Mouse (Mus musculus) gastrocnemius, adult 2 months (tissue): ENCODE results near the gene Ly6g5b. TPM values are rescaled to one million over a fixed set of nuclear protein-coding genes. Genes with fewer than 3 reads are reported as not detected.

Experiments
- DNase-seq: peaks from one replicate; pipeline ENCODE4 v3.0.0; 2022
- H3K27ac ChIP-seq: fragments of 200-600 bp; 2 replicates; pipeline ENCODE4 v1.8.1; 2022; ENCODE audit warnings: mild to moderate bottlenecking
- H3K4me3 ChIP-seq: fragments of 200-600 bp; 2 replicates; pipeline ENCODE4 v1.8.1; 2022; ENCODE audit warnings: mild to moderate bottlenecking, moderate library complexity
- CTCF ChIP-seq: fragments of 200-600 bp; IDR thresholded peaks from 2 replicates; pipeline ENCODE4 v1.8.1; 2022; ENCODE audit warnings: antibody characterized with exemption, mild to moderate bottlenecking, moderate library complexity
- intact Hi-C: fragments of 180-260 bp; cut with DNase I; formaldehyde crosslinking; loops from one replicate; pipeline ENCODE4 v1.15.1; 2025
- total RNA-seq, 2 experiments: library from RNA; stranded (reverse); gene quantifications; 2 replicates each; pipeline ENCODE4 v1.2.3; 2021

The Ly6g5b gene
- total RNA-seq, 2 experiments from 2014 or later = 0.36 TPM; not detected in 1

DNA sequence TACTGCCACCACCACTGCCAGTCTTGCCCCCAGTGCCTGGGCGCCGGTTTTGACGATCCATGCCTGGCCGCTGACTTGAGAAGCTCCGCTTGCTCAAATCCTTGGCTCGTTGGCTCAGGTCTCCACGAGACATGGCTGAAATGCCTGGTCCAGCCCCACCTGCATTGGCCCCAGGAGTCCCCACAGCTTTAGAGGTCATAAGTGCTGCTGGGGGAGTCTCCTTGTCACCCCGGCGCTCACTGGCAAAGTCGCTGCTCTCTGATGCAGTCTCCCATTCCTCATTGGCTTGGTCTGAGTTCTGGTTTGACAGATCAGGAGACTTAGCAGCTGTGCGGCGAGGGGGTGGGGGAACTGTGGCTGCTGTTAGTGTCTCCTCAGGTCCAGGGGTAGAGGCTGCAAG, 40.2 kb upstream of the Ly6g5b start:
- intact Hi-C loops = no loop called here

GRCm38 (mm10) chr17:35154616-35155015, 39.4 kb upstream of the Ly6g5b start:
- intact Hi-C loops = no loop called here
- no peak for TF ChIP-seq CTCF
- DNase-seq = no peak

More for the DNA sequence above, 40.2 kb upstream of the Ly6g5b start:
- DNase-seq = no peak
- no peak for TF ChIP-seq CTCF
- Histone ChIP-seq H3K27ac (no peak overlapping the region), H3K4me3 (no peak overlapping the region)

GRCm38 (mm10) chr17:35153931-35154330, 38.7 kb upstream of the Ly6g5b start:
- intact Hi-C loops = no loop called here

More at GRCm38 (mm10) chr17:35154616-35155015, 39.4 kb upstream of the Ly6g5b start:
- Histone ChIP-seq H3K4me3 (no peak overlapping the region), H3K27ac (no peak overlapping the region)

GRCm38 (mm10) chr17:35153077-35153476, 37.8 kb upstream of the Ly6g5b start:
- DNase-seq = no peak
- no peak for TF ChIP-seq CTCF
- intact Hi-C loops = no loop called here
- H3K27ac ChIP-seq = no peak overlapping the region
- H3K4me3 ChIP-seq = no peak overlapping the region

More at GRCm38 (mm10) chr17:35153931-35154330, 38.7 kb upstream of the Ly6g5b start:
- Histone ChIP-seq H3K27ac (no peak overlapping the region), H3K4me3 (no peak overlapping the region)
- no peak for TF ChIP-seq CTCF
- no peak for DNase-seq

GRCm38 (mm10) chr17:35152121-35152520, 36.9 kb upstream of the Ly6g5b start:
- TF ChIP-seq CTCF = no peak
- intact Hi-C loops = no loop called here
- H3K4me3 ChIP-seq = no peak overlapping the region
- DNase-seq = no peak
- no peak overlapping the region for H3K27ac ChIP-seq

GRCm38 (mm10) chr17:35147922-35148639, 32.9 kb upstream of the Ly6g5b start:
- no peak for TF ChIP-seq CTCF
- DNase-seq = no peak
- intact Hi-C loops = no loop called here
- Histone ChIP-seq H3K4me3 (no peak overlapping the region), H3K27ac (peak overlapping the region; percentile 8; the same call in 1 of the 2 replicates)

GRCm38 (mm10) chr17:35147348-35147747, 32.1 kb upstream of the Ly6g5b start:
- DNase-seq = no peak
- Histone ChIP-seq H3K27ac (no peak overlapping the region), H3K4me3 (no peak overlapping the region)
- intact Hi-C loops = no loop called here
- TF ChIP-seq CTCF = no peak

- TF ChIP-seq CTCF = no peak
- Histone ChIP-seq H3K4me3 (no peak overlapping the region), H3K27ac (no peak overlapping the region)
- DNase-seq = no peak
- intact Hi-C loops = no loop called here
Observed at GRCm38 (mm10) chr17:35146139-35146538, 30.9 kb upstream of the Ly6g5b start.

DNA sequence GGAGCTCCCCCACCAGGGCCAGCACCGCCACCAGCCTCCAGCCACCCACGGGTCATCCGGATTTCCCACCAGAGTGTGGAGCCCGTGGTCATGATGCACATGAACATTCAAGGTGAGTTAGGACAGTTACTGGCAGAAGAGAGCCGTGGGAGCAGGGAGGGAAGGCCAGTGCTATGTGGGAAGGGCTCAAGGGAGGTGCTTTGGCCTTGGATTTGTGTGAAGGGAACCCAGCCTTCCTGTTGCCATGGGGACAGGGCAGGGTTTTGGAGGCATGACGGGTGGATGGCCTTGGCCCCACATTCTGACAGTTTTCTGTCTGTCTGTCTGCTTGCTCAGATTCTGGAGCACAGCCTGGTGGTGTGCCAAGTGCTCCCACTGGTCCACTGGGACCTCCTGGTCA, 26.7 kb upstream of the Ly6g5b start:
- Histone ChIP-seq H3K27ac (no peak overlapping the region), H3K4me3 (no peak overlapping the region)
- intact Hi-C loops = no loop called here
- DNase-seq = no peak
- TF ChIP-seq CTCF = no peak

GRCm38 (mm10) chr17:35140490-35140996, 25.3 kb upstream of the Ly6g5b start:
- intact Hi-C loops = no loop called here
- no peak overlapping the region for H3K27ac ChIP-seq
- DNase-seq = no peak
- no peak overlapping the region for H3K4me3 ChIP-seq
- no peak for TF ChIP-seq CTCF

DNA sequence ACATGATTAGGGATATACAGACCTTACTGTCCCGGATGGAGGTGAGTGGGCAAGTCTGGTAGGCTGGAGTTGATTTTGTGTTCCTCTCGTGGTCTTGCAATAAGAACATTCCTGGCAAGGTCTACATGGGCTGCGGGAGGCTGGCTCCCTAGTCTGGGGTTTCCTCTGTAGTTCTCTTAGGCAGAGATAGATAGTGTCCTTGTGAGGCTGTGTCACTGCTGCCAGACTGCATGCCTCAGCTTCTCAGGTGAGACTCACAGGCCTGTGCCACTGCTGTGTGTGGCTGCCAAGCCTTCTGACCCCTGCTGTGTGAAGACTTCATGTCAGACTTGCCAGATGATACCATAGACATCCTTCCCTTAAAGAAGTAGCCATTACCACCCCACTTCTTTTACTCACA, 24.0 kb upstream of the Ly6g5b start:
- intact Hi-C loops = no loop called here
- no peak overlapping the region for H3K4me3 ChIP-seq
- TF ChIP-seq CTCF = no peak
- H3K27ac ChIP-seq = no peak overlapping the region
- no peak for DNase-seq

DNA sequence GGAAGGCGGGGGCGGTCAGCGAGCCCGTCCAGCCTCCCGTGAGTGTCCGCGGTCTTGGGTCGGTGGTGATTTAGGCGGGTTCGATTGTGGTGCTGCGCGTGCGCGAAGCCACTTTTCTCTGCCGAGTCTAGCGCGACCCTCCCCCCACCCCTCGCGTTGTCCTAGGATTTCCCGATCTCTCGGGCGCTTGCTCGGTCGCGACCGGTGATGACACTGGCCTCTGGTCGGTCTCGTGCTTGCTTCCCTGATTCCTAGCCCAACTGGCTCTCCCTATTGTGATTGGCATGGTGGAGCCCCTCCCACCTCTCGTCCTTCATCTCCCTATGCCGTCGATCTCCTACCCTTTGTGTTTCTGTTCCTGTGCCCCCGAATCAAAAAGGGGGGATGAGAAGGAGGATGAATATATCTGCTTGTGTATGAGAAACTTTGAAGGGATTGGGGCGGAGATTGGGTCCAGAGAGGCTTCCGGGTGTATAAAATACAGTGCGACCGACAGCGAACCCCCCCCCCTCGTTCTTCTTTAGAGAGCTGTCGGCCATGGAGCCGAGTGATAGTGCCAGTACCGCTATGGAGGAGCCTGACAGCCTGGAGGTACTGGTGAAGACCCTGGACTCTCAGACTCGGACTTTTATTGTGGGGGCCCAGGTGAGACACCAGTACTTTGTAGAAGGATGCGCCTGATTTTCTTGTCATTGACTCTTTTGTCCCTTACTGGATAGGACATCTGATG, 20.5 kb upstream of the Ly6g5b start:
- intact Hi-C loops = no loop called here
- peak overlapping the region; percentile 94 for H3K4me3 ChIP-seq
- no peak for TF ChIP-seq CTCF
- peak overlapping the region; percentile 100 for H3K27ac ChIP-seq
- DNase-seq = no peak
